Mouse (Mus musculus) G1E (cell line): ENCODE data around the gene Smyd2.

Experiments used
- CTCF ChIP-seq: IDR thresholded peaks from 2 replicates; pipeline ENCODE4 v1.5.1; 2012; ENCODE audit warnings: low read depth, low read length, inconsistent platforms, mixed read lengths
- GATA1 ChIP-seq: IDR thresholded peaks from 2 replicates; pipeline ENCODE4 v1.6.1; 2012; ENCODE audit warnings: borderline replicate concordance, low read length, inconsistent platforms, mixed read lengths
- TAL1 ChIP-seq: conservative IDR thresholded peaks from 2 replicates; pipeline ENCODE4 v1.6.1; 2012; ENCODE audit warnings: low read depth, low read length, inconsistent platforms, mixed read lengths

DNA sequence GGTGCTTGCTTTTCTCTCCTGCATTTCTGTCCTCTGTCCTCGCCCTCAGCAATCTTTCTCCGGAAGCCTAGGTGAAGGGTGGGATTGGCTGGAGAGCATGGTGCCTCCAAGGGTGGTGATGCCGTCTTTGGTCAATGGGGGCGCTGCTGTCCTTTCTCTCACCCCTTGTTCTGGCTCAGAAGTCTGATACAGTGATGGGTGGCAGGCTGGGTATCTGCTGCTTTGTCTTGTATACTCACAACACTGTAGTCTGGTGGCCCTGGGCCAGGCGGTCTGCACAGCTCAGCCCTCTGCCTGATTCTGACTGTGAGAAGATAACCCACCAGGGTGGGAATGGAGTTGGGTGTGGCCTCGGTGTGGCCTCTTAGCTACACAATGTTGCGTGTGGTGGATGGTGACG, 51.6 kb downstream of the Smyd2 start:
- TF ChIP-seq TAL1 = no peak
- no peak for TF ChIP-seq GATA1
- TF ChIP-seq CTCF = no peak
